Mouse (Mus musculus): ENCODE measurements at regions not wholly inside any gene's neighbourhood (a gene's known extent, or its start where the extent isn't known, plus 50 kb on each side); places are given as distances from the start of the nearest gene placed in this dataset.

GRCm38 (mm10) chr3:41378576-41378975, 177.0 kb upstream of the Jade1 start:
- Histone ChIP-seq H3K4me2 (ENCODE audit: insufficient read depth, low read depth, poor library complexity, severe bottlenecking) (no peak overlapping the region), H3K9me3 (replicated peaks; ENCODE audit: low read length) (no peaks in the 10 kb centered on the region), H3K36me3 (replicated peaks in 1 of 2; ENCODE audit: control insufficient read depth in 1 of 2, insufficient read depth in 1 of 2, low read length in 1 of 2) (no peaks in the 10 kb centered on the region), H3K27me3 (replicated peaks) (no peaks in the 10 kb centered on the region), H3K27ac (ENCODE audit: insufficient read depth, low read depth) (no peak overlapping the region), H3K4me3 (replicated peaks in 1 of 3; ENCODE audit: low read depth in 2 of 3, low read length in 2 of 3, poor library complexity in 1 of 3) (no peak overlapping the region), H3K4me1 (ENCODE audit: control insufficient read depth in 1 of 2, insufficient read depth in 2 of 2) (peaks cover 0 to 6% of the 10 kb centered on the region in 2 experiments; a peak in 1 of 4 replicates), H3K9ac (ENCODE audit: insufficient read depth, low read depth) (no peak overlapping the region), H3K79me2 (replicated peaks; ENCODE audit: control insufficient read depth, extremely low read depth, insufficient read depth, poor library complexity, severe bottlenecking) (no peaks in the 10 kb centered on the region)
- no peak for TF ChIP-seq KAT2A (IDR thresholded peaks at IDR 0.05; ENCODE audit: insufficient replicate concordance, low read length)
- TF ChIP-seq MAX (IDR thresholded peaks at IDR 0.05; ENCODE audit: low read length), result no peak
- TF ChIP-seq SIN3A (IDR thresholded peaks at IDR 0.05; ENCODE audit: low read length), result no peak
- no peak for TF ChIP-seq TCF12 (IDR thresholded peaks at IDR 0.05; ENCODE audit: low read depth, low read length)
- no peak for TF ChIP-seq MAFK (IDR thresholded peaks at IDR 0.05; ENCODE audit: insufficient replicate concordance, low read length)
- no peak for TF ChIP-seq EP300 (IDR thresholded peaks at IDR 0.05; ENCODE audit: low read length)
- no peak for TF ChIP-seq MEF2A (IDR thresholded peaks at IDR 0.05; ENCODE audit: borderline replicate concordance, low read depth, low read length)
- TF ChIP-seq USF2 (conservative IDR thresholded peaks at IDR 0.05; ENCODE audit: low read depth, low read length), result no peak
- TF ChIP-seq POLR2AphosphoS2 (IDR thresholded peaks at IDR 0.05; ENCODE audit: low read depth, low read length), result no peak
- no peak for TF ChIP-seq CHD1 (IDR thresholded peaks at IDR 0.05; ENCODE audit: low read depth, low read length)
- no peak for TF ChIP-seq MXI1 (IDR thresholded peaks at IDR 0.05; ENCODE audit: low read depth, low read length)
- TF ChIP-seq HCFC1 (IDR thresholded peaks at IDR 0.05; ENCODE audit: low read depth, low read length), result no peak
- no peak for TF ChIP-seq MAZ (IDR thresholded peaks at IDR 0.05; ENCODE audit: low read depth, low read length)
- TF ChIP-seq UBTF (IDR thresholded peaks at IDR 0.05; ENCODE audit: low read depth, low read length), result no peak
- TF ChIP-seq SMC3 (IDR thresholded peaks at IDR 0.05; ENCODE audit: low read depth, low read length), result no peak
- no peak for TF ChIP-seq E2F4 (IDR thresholded peaks at IDR 0.05; ENCODE audit: insufficient replicate concordance, low read depth, low read length)
- TF ChIP-seq IRF4 (IDR thresholded peaks at IDR 0.05; ENCODE audit: low read depth, low read length), result no peak
- TF ChIP-seq JUND (conservative IDR thresholded peaks at IDR 0.05; ENCODE audit: low read depth, low read length), result no peak
- TF ChIP-seq ZC3H11A (IDR thresholded peaks at IDR 0.05; ENCODE audit: low read depth, low read length), result no peak
- TF ChIP-seq ZKSCAN1 (IDR thresholded peaks at IDR 0.05; ENCODE audit: borderline replicate concordance, low read depth, low read length), result no peak
- in situ Hi-C loops (cut with MboI; ENCODE audit: low pct_ligation_motif_present, low pct_unique_long_range_greater_than_20kb, low sequenced_read_pairs), result no loop called here
- DNase-seq (ENCODE audit: extremely low read depth), result no peak
- dilution Hi-C loops (cut with MboI; ENCODE audit: extremely low pct_ligation_motif_present, extremely low pct_unique_long_range_greater_than_20kb, low sequenced_read_pairs), result no loop called here

- H3K4me3 ChIP-seq (replicated peaks in 1 of 3; ENCODE audit: low read depth in 2 of 3, low read length in 2 of 3, poor library complexity in 1 of 3), result no peak overlapping the region
- H3K4me1 ChIP-seq (ENCODE audit: control insufficient read depth in 1 of 2, insufficient read depth in 2 of 2), result peaks cover 0 to 6% of the 10 kb centered on the region in 2 experiments; a peak in 1 of 4 replicates
- no peaks in the 10 kb centered on the region for H3K9me3 ChIP-seq (replicated peaks; ENCODE audit: low read length)
- H3K27ac ChIP-seq (ENCODE audit: insufficient read depth, low read depth), result no peak overlapping the region
- no peak for DNase-seq (ENCODE audit: extremely low read depth)
- in situ Hi-C loops (cut with MboI; ENCODE audit: low pct_ligation_motif_present, low pct_unique_long_range_greater_than_20kb, low sequenced_read_pairs), result no loop called here
- TF ChIP-seq ZC3H11A (IDR thresholded peaks at IDR 0.05; ENCODE audit: low read depth, low read length) (no peak), TBP (conservative IDR thresholded peaks at IDR 0.05; ENCODE audit: low read depth, low read length) (no peak), CHD1 (IDR thresholded peaks at IDR 0.05; ENCODE audit: low read depth, low read length) (no peak)
- H3K36me3 ChIP-seq (replicated peaks in 1 of 2; ENCODE audit: control insufficient read depth in 1 of 2, insufficient read depth in 1 of 2, low read length in 1 of 2), result no peaks in the 10 kb centered on the region
- H3K9ac ChIP-seq (ENCODE audit: insufficient read depth, low read depth), result no peak overlapping the region
- no peaks in the 10 kb centered on the region for H3K27me3 ChIP-seq (replicated peaks)
- H3K79me2 ChIP-seq (replicated peaks; ENCODE audit: control insufficient read depth, extremely low read depth, insufficient read depth, poor library complexity, severe bottlenecking), result no peaks in the 10 kb centered on the region
- no peak overlapping the region for H3K4me2 ChIP-seq (ENCODE audit: insufficient read depth, low read depth, poor library complexity, severe bottlenecking)
- dilution Hi-C loops (cut with MboI; ENCODE audit: extremely low pct_ligation_motif_present, extremely low pct_unique_long_range_greater_than_20kb, low sequenced_read_pairs), result no loop called here
These were observed 177.6 kb upstream of the Jade1 start for GRCm38 (mm10) chr3:41377826-41378406.

Measured in CH12.LX (cell line).